Mouse (Mus musculus) heart, embryonic 12.5 days (tissue): ENCODE results near the gene Hectd4. TPM values are rescaled to one million over a fixed set of nuclear protein-coding genes. Genes with fewer than 3 reads are reported as not detected.
A peak's percentile ranks its signal among the peaks of the same experiment; 100 is the strongest.
"Not testable (repeated sequence)": the region's sequence is repeated elsewhere in the genome, so short reads cannot be mapped to it uniquely, and the experiment has no call there.

Source experiments
- ATAC-seq: fragments of 200-750 bp; cut with Nextera tagmentation; 2 replicates; pipeline ENCODE4 v1.8.0; 2017; ENCODE audit warnings: moderate TSS enrichment, moderate library complexity; ENCODE audit not compliant: insufficient number of reproducible peaks, low FRiP score
- H3K27ac ChIP-seq: fragments of 300-500 bp; sonication (generic); 2 replicates; pipeline ENCODE4 v1.5.1; 2016; ENCODE audit warnings: mild to moderate bottlenecking, moderate library complexity; ENCODE audit not compliant: poor library complexity, severe bottlenecking
- H3K27me3 ChIP-seq: fragments of 300-500 bp; sonication (generic); replicated peaks from 2 replicates; pipeline ENCODE4 v1.6.1; 2016; ENCODE audit warnings: mild to moderate bottlenecking, moderate library complexity
- H3K36me3 ChIP-seq: fragments of 300-500 bp; sonication (generic); 2 replicates; pipeline ENCODE4 v1.6.1; 2016; ENCODE audit warnings: mild to moderate bottlenecking, moderate library complexity
- H3K4me1 ChIP-seq: fragments of 300-500 bp; sonication (generic); replicated peaks from 2 replicates; pipeline ENCODE4 v1.6.1; 2016; ENCODE audit warnings: mild to moderate bottlenecking
- H3K4me2 ChIP-seq: fragments of 300-500 bp; sonication (generic); 2 replicates; pipeline ENCODE4 v1.6.1; 2016; ENCODE audit warnings: mild to moderate bottlenecking, moderate library complexity
- H3K4me3 ChIP-seq: fragments of 300-500 bp; sonication (generic); 2 replicates; pipeline ENCODE4 v1.5.1; 2016; ENCODE audit warnings: mild to moderate bottlenecking
- H3K9ac ChIP-seq: fragments of 300-500 bp; sonication (generic); 2 replicates; pipeline ENCODE4 v1.6.1; 2016; ENCODE audit warnings: mild to moderate bottlenecking, moderate library complexity
- H3K9me3 ChIP-seq: fragments of 300-500 bp; sonication (generic); replicated peaks from 2 replicates; pipeline ENCODE4 v1.6.1; 2016; ENCODE audit warnings: mild to moderate bottlenecking, moderate library complexity
- WGBS: fragments of 180-500 bp; shearing (Covaris S2); methylation state at CpG from one replicate; pipeline ENCODE4 v1.1.7; 2016; 5-methylcytosine and 5-hydroxymethylcytosine counted together
- polyA plus RNA-seq: library from polyadenylated mRNA; unstranded; fragments of >200 nt; fragmentation: Nextera tagmentation; extraction: Ambion mirVana; gene quantifications from 2 replicates; pipeline ENCODE4 v1.2.1, GENCODE M21; 2016

Gene Hectd4
- polyA plus RNA-seq, 1 experiment from 2014 or later = 6.8 TPM

GRCm38 (mm10) chr5:121190836-121191583 is 29.0 kb upstream of the Hectd4 start, which contains the start of gene Ptpn11:
Ptpn11 (minus strand) TSS chr5:121191397.
- H3K4me3 ChIP-seq = peak within 1 kb of the TSS; percentile 81
- ATAC-seq = peak; percentile 94
- H3K36me3 ChIP-seq = no peaks in the 10 kb centered on the region
- peaks cover 4% of the 10 kb centered on the region; the same call in 1 of the 2 replicates for H3K27me3 ChIP-seq
- peak within 1 kb of the TSS; percentile 87 for H3K27ac ChIP-seq
- H3K4me1 ChIP-seq = peaks cover 39% of the 10 kb centered on the region
- H3K9ac ChIP-seq = peak within 1 kb of the TSS; percentile 90
- H3K9me3 ChIP-seq = no peaks in the 10 kb centered on the region
- H3K4me2 ChIP-seq = peak within 1 kb of the TSS; percentile 82
- under 1% methylated on average over 75 of the region's 98 CpGs for WGBS

DNA sequence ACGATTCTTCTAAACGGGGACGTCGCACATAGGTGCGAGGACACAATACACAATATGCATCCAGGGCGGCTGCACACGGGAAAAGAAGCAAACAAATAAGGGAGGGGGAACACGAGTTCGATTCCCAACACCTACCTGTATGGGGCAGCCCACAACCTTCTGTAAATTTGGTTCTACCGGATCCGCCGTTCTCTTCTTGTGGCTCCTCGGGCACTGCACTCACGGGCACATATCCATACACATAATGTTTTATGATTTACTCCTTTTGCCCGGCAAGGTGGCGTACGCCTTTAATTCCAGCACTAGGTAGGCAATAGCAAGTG is 28.5 kb upstream of the Hectd4 start:
- no peaks in the 10 kb centered on the region for H3K9me3 ChIP-seq
- peaks cover 34% of the 10 kb centered on the region for H3K4me1 ChIP-seq
- ATAC-seq = no peak; the same call in 1 of the 2 replicates
- peak overlapping the region; percentile 90 for H3K9ac ChIP-seq
- peak overlapping the region; percentile 87 for H3K27ac ChIP-seq
- H3K4me3 ChIP-seq = peak overlapping the region; percentile 81
- WGBS = 7% methylated on average over 17 of the region's 17 CpGs
- H3K4me2 ChIP-seq = peak overlapping the region; percentile 82
- peaks cover 4% of the 10 kb centered on the region; the same call in 1 of the 2 replicates for H3K27me3 ChIP-seq
- no peaks in the 10 kb centered on the region for H3K36me3 ChIP-seq

- Histone ChIP-seq H3K4me2 (no peak overlapping the region), H3K27ac (no peak overlapping the region)
- 33% methylated on average over 1 of the region's 1 CpGs for WGBS
These were observed 25.8 kb upstream of the Hectd4 start for GRCm38 (mm10) chr5:121194173-121194572.

DNA sequence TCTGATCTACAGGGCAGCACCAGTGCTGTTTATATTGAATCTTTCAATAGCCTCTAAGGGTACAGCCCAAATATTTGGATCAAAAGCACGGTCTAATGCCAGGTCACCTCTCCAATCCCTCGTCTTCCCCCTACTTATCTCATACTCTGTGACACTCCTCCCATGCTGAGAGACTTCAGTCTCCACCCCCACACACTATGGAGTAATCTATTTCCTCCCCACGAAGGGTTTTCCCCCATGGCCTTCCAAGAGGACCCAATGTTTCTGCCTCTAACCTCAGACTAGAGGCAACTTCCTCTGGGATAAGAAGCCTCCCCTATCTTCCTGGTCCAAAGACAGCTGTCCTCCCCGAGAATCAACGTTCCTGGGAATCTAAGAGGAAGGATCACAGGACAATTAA is 23.3 kb upstream of the Hectd4 start:
- ATAC-seq = no peak
- H3K27ac ChIP-seq = no peak overlapping the region
- H3K9me3 ChIP-seq = no peaks in the 10 kb centered on the region
- peaks cover 4% of the 10 kb centered on the region; the same call in 1 of the 2 replicates for H3K27me3 ChIP-seq
- no peak overlapping the region for H3K9ac ChIP-seq
- H3K4me2 ChIP-seq = no peak overlapping the region
- WGBS = 30% methylated on average over 5 of the region's 5 CpGs
- H3K36me3 ChIP-seq = no peaks in the 10 kb centered on the region
- H3K4me1 ChIP-seq = peaks cover 5% of the 10 kb centered on the region; the same call in 1 of the 2 replicates
- H3K4me3 ChIP-seq = no peak overlapping the region

More at GRCm38 (mm10) chr5:121194173-121194572, 25.8 kb upstream of the Hectd4 start:
- Histone ChIP-seq H3K9me3 (no peaks in the 10 kb centered on the region), H3K4me3 (no peak overlapping the region), H3K36me3 (no peaks in the 10 kb centered on the region), H3K4me1 (peaks cover 16% of the 10 kb centered on the region), H3K27me3 (peaks cover 4% of the 10 kb centered on the region; the same call in 1 of the 2 replicates), H3K9ac (no peak overlapping the region)
- no peak for ATAC-seq

GRCm38 (mm10) chr5:121197337-121197736 is 22.7 kb upstream of the Hectd4 start:
- Histone ChIP-seq H3K27me3 (peaks cover 4% of the 10 kb centered on the region; the same call in 1 of the 2 replicates), H3K4me3 (no peak overlapping the region), H3K27ac (no peak overlapping the region), H3K4me2 (no peak overlapping the region), H3K36me3 (no peaks in the 10 kb centered on the region), H3K9ac (no peak overlapping the region), H3K4me1 (peaks cover 5% of the 10 kb centered on the region; the same call in 1 of the 2 replicates), H3K9me3 (no peaks in the 10 kb centered on the region)
- 66% methylated on average over 2 of the region's 2 CpGs for WGBS
- no peak for ATAC-seq

- no peak for ATAC-seq
- H3K36me3 ChIP-seq = no peaks in the 10 kb centered on the region
- H3K4me1 ChIP-seq = peaks cover 5% of the 10 kb centered on the region; the same call in 1 of the 2 replicates
- peaks cover 4% of the 10 kb centered on the region; the same call in 1 of the 2 replicates for H3K27me3 ChIP-seq
- H3K4me2 ChIP-seq = no peak overlapping the region
- no peak overlapping the region for H3K9ac ChIP-seq
- H3K9me3 ChIP-seq = no peaks in the 10 kb centered on the region
- WGBS = 72% methylated on average over 5 of the region's 5 CpGs
- no peak overlapping the region for H3K4me3 ChIP-seq
- H3K27ac ChIP-seq = no peak overlapping the region
These were observed 21.6 kb upstream of the Hectd4 start for GRCm38 (mm10) chr5:121198376-121198775.

- no peaks in the 10 kb centered on the region for H3K9me3 ChIP-seq
- H3K27me3 ChIP-seq = no peaks in the 10 kb centered on the region
- no peak overlapping the region for H3K4me3 ChIP-seq
- 48% methylated on average over 3 of the region's 3 CpGs for WGBS
- H3K4me1 ChIP-seq = peaks cover 17% of the 10 kb centered on the region
- no peak overlapping the region for H3K9ac ChIP-seq
- H3K27ac ChIP-seq = no peak overlapping the region
- H3K4me2 ChIP-seq = no peak overlapping the region
- ATAC-seq = no peak
- H3K36me3 ChIP-seq = peaks cover 14% of the 10 kb centered on the region
These were observed 18.3 kb upstream of the Hectd4 start for GRCm38 (mm10) chr5:121201739-121202138.

GRCm38 (mm10) chr5:121202467-121202866 is 17.6 kb upstream of the Hectd4 start:
- 85% methylated on average over 1 of the region's 1 CpGs for WGBS
- H3K4me3 ChIP-seq = no peak overlapping the region

DNA sequence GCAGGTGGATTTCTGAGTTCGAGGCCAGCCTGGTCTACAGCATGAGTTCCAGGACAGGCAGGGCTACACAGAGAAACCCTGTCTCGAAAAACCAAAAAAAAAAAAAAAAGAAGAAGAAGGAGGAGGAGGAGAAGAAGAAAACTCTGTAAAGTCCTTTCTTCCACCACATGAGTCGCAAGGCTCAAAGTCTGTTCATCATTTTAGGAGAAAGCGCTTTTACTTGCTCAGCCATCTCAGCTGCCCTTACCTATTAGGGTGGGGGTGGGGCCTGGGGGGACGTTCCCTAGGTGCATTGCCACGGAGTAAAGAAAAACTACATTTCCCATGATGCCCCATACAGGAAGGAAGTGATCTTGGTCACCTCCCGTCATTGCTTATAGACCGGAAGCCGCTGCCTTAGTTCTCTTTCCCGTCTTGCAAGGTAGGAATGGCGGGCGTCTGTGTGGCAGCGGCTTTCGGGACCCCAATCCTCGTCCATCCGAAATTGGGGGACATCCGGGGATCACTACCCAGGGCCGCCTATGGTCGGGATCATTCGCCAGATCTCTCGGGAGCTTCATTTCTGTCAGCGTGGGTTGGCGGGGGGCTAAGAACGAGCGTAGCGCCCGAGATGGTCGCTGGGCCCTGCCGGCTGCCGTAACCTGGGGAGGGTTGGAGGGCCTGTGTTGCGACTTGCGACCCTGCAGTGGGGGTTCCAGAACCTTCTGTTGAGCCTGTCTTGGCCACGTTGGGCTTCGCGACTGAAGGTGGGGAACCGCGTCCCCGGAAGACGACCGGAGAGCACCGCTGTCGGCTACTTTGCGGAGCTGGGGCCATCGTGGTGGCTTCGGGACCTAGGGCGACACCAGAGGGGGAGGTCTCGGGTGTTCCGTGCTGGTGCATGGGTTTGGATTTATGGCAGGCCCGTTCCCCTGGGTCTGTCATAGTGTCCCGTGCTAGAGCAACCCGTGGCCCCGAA is 15.6 kb upstream of the Hectd4 start, which contains the start of gene Rpl6:
Gene Rpl6 (plus strand): TSS at position 350 of the 958 bp plus-strand sequence.
- peak within 1 kb of the TSS; percentile 88 for H3K4me2 ChIP-seq
- peak within 1 kb of the TSS; percentile 96 for H3K9ac ChIP-seq
- no peaks in the 10 kb centered on the region for H3K9me3 ChIP-seq
- H3K27ac ChIP-seq = peak within 1 kb of the TSS; percentile 84
- 2% methylated on average over 52 of the region's 52 CpGs for WGBS
- H3K4me1 ChIP-seq = peaks cover 16% of the 10 kb centered on the region
- H3K4me3 ChIP-seq = peak within 1 kb of the TSS; percentile 74
- peaks cover 40% of the 10 kb centered on the region for H3K36me3 ChIP-seq
- ATAC-seq = peak; percentile 90
- no peaks in the 10 kb centered on the region for H3K27me3 ChIP-seq

More at GRCm38 (mm10) chr5:121202467-121202866, 17.6 kb upstream of the Hectd4 start:
- Histone ChIP-seq H3K9ac (no peak overlapping the region), H3K9me3 (no peaks in the 10 kb centered on the region), H3K27me3 (no peaks in the 10 kb centered on the region), H3K4me1 (peaks cover 16% of the 10 kb centered on the region), H3K4me2 (no peak overlapping the region), H3K36me3 (peaks cover 21% of the 10 kb centered on the region), H3K27ac (no peak overlapping the region)
- ATAC-seq = no peak

GRCm38 (mm10) chr5:121205537-121206130 is 14.4 kb upstream of the Hectd4 start:
- H3K4me3 ChIP-seq = peak overlapping the region; percentile 74
- H3K36me3 ChIP-seq = peaks cover 52% of the 10 kb centered on the region
- H3K9ac ChIP-seq = peak overlapping the region; percentile 96
- ATAC-seq, H3K27ac ChIP-seq, H3K9me3 ChIP-seq, H3K27me3 ChIP-seq: not testable (repeated sequence)
- peak overlapping the region; percentile 88 for H3K4me2 ChIP-seq
- peaks cover 16% of the 10 kb centered on the region for H3K4me1 ChIP-seq
- WGBS = 67% methylated on average over 9 of the region's 10 CpGs
